Mouse (Mus musculus) cerebellum, adult (tissue): ENCODE results near the gene Rabgap1l.

ENCODE experiments used
- ATAC-seq: cut with Nextera tagmentation; 2 replicates; pipeline ENCODE4 v1.9.2; 2017; ENCODE audit warnings: mild to moderate bottlenecking, moderate library complexity, mixed read lengths; ENCODE audit not compliant: insufficient number of reproducible peaks, low FRiP score, low TSS enrichment

Gene Rabgap1l

GRCm38 (mm10) chr1:160214171-160214570 lies 578.8 kb downstream of the Rabgap1l start:
- ATAC-seq = no peak

GRCm38 (mm10) chr1:160212703-160213669 lies 580.0 kb downstream of the Rabgap1l start, which contains the start of gene Cacybp:
Gene Cacybp (minus strand): TSS chr1:160212875.
- peak; percentile 94 for ATAC-seq

- peak; percentile 26; the same call in 1 of the 2 replicates for ATAC-seq
Observed at GRCm38 (mm10) chr1:160212123-160212691, 580.8 kb downstream of the Rabgap1l start.

GRCm38 (mm10) chr1:160211597-160212122 lies 581.4 kb downstream of the Rabgap1l start:
- no peak for ATAC-seq

- ATAC-seq = no peak
Observed at GRCm38 (mm10) chr1:160210566-160210965, 582.4 kb downstream of the Rabgap1l start.

- ATAC-seq = no peak
Observed at GRCm38 (mm10) chr1:160209844-160210243, 583.2 kb downstream of the Rabgap1l start.

- no peak for ATAC-seq
Observed at GRCm38 (mm10) chr1:160205486-160205885, 587.5 kb downstream of the Rabgap1l start.

GRCm38 (mm10) chr1:160195337-160195663 lies 597.7 kb downstream of the Rabgap1l start:
- ATAC-seq = no peak

GRCm38 (mm10) chr1:160194529-160195336 lies 598.3 kb downstream of the Rabgap1l start, which contains the start of gene Mrps14:
Gene Mrps14 (plus strand): TSS chr1:160195215.
- peak; percentile 99 for ATAC-seq

- peak; percentile 70 for ATAC-seq
Observed at GRCm38 (mm10) chr1:160184506-160184905, 608.5 kb downstream of the Rabgap1l start.

GRCm38 (mm10) chr1:160181216-160181615 lies 611.8 kb downstream of the Rabgap1l start:
- ATAC-seq = no peak

- ATAC-seq = no peak
Observed at GRCm38 (mm10) chr1:160176903-160177302, 616.1 kb downstream of the Rabgap1l start.
